Mouse (Mus musculus) urinary bladder, postnatal 10 days (tissue): ENCODE measurements around the gene Sytl2.

Source experiments
- DNase-seq: peaks from one replicate; pipeline ENCODE4 v3.0.0; 2022; ENCODE audit warnings: low spot score

Gene Sytl2

GRCm38 (mm10) chr7:90312151-90312883 is 10.3 kb downstream of the Sytl2 start:
- no peak for DNase-seq

DNA sequence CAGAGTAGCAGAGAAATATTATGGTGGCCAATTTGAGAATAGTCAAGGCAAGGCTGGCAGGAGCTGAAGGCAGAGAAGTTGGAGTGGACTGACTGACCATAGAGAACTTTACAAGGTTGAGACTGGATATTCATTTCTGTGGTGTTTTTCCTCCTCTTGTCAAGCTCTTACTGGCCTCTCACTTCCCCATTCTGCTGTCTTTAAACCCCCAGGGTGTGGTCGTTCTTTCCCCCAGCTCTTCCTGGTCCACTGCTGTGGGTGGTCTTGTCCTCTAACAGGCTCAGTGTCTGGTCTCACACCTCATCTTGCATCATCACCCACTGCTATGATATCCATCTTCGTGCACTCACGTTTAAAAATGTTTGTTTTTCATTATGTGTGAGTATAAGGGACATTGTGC is 11.4 kb downstream of the Sytl2 start:
- no peak for DNase-seq

DNA sequence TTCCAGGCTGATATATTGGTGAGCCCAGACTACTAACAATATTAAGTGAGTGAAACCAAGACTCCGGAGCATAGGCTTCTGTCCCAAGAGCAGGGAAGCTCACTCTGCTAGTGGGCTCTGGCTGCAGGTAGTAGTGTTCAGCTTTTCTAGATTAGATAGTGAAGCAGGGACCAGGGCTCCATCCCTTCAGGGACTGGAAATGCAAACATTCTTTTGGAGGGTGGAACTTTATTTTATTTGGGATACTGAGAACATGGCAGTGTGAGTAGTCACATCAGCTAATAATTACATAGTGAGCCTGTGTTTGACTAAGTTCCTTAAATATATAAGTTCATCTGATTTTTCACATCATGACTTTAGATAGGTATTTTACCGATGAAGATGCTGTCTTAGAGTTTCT is 14.8 kb downstream of the Sytl2 start:
- no peak for DNase-seq

DNA sequence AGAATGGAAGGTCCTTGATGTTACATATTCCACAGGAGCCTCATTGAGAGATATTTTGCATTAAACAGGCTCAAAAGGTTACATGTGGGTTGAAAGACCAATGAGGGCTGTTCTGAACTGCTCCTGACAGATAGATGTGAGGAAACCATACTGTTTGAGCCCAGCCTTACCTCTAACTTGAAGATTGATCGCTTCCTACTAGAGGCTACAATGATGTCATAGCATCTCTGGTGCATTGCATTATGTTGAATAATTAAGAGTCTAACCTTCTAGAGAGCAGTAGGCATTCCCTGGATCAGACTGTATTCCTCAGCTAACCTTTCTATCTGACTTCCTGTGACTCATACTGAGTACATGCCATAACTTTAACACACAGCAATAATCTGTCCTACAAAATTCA is 17.4 kb downstream of the Sytl2 start:
- DNase-seq: no peak

- DNase-seq: no peak
Observed at GRCm38 (mm10) chr7:90320124-90320523, 18.1 kb downstream of the Sytl2 start.

DNA sequence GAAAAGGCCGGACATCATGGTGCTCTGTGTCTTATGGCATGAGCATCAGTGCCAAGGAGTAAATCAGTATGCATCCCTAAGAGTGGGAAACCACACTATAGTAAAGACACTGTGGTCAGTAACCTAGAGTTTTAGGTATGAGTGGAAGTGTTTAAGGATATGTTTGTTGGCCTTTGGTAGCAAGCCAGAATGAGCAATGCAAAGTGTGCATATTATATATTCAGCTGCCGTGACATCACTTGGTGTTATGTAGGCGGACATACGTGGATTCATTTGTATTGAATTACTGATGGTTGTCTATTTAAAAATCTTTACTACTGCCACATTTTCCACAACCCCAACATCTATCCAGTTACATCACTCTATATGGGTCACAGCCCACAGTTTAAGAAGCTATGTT is 23.1 kb downstream of the Sytl2 start:
- DNase-seq: no peak

DNA sequence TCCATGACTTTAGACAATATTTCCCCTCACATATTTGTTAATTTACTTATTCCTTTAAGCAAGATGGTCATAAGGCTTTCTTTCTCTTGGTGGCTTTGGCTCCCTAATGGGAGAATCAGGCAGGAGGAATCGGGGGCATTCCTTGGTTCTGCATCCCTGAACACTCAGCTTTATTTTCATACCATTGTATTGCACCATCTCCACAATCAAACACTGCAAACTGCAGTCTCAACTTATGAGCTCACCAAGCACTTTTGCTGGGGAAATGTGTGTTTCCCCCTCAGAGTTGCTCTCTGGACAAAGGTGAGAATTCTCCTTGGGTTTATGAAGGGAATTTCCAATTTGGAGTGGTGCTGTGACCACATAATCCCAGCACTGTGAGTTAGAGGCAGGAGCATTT is 28.1 kb downstream of the Sytl2 start:
- DNase-seq: no peak

DNA sequence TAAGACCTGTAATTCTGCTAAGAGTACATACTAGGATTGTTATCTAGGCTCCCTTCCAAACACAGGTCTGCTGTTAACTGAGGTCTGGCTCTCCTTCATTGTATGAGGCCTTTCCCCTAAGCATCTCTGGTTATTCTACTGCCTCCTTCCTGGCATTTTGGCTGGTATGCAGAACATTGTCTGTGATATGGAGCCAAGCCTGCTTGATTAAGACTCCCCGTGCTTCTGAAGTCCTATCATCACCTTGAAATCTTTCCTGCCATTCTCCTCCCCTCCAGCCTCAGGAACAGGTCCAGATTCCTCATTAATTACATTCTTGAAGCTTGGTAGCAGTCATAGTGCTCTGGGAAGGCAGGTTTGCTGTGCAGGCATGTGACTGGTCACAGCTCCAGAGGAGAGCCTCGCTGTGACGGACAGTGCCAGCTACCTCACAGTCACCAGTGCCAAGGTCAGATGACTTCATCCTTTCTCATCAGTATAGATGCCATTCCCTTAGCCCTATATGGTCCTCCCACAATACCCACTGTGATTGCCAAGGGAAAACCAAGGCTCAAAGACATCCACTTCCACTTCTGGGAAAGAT is 30.5 kb downstream of the Sytl2 start:
- DNase-seq: no peak

DNA sequence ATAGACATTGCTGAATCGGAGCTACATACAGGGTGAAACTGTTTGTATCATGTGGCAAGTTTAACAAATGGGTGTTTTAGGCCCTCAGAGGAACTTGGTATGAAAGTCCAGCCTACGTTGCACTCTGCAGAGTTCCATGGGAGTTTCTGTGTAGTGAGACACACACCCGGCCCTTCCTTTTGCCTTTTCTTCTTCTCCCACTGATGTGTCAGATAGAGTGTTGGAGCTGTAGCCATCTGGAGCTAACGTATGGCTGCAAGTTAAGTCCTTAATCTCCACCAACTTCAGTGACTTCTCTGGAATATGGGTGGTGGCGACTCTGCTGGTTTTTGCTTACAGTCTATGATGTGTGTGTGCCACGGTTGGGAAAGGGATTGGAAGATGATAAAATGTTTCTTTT is 32.3 kb downstream of the Sytl2 start:
- no peak for DNase-seq

GRCm38 (mm10) chr7:90334831-90335230 is 32.8 kb downstream of the Sytl2 start:
- DNase-seq: no peak

DNA sequence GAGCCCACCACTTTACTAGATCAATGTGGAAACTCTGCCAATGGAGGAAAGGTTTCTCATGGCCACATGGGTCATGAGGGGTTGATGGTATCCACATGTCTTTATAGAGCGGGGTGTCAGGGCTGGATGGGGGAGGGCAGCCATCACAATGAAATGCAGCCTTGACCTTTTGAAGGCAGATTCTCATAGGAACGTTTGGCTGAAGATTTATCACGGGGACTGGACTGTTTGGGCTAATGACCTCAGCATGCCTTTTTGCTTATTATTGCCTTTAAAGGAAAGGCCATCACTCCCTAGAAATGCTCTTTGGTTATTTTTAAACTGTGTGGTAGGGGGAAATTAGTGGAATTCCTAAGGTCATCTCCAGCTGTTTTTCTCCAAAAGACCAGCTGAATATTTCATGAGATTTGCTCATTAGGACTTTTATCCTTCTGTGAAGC is 33.7 kb downstream of the Sytl2 start:
- no peak for DNase-seq

DNA sequence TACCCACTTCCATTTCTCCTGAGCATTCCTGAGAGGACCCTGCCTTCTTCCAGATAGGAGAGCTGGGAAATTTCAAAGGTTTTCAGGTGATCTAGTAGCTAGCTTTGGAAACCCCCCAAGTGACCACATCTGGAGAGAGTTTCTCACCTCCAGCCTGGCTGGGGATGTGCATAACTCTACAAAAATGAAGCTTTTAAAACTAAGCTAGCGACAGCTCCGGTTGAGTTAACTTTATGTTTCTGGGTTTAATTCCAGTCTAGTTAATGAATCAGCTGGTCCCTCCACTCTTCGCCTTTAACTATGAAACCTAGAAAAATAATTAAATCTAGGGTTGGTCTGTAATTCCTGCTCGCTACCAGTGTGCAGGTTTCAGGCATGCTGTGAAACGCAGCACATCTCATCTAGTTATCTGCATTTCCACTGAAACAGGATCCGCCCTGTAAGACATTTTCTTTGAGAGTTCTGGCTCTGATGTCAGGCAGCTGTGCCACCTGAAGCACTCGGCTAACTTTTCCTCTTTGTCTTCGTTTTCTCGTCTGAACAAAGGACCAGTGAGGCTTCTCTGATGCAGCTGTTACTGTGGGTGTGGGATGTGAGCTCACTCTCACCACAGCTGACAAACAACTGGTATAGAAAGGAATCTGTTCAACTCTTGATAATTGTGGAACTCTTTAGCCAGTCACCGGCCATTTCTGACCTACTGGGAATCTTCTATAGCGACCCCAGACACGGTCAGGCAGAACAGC is 39.3 kb downstream of the Sytl2 start:
- no peak for DNase-seq

- DNase-seq: no peak
Observed at GRCm38 (mm10) chr7:90344903-90345302, 42.9 kb downstream of the Sytl2 start.

GRCm38 (mm10) chr7:90347779-90348437 is 45.9 kb downstream of the Sytl2 start:
- no peak for DNase-seq

- DNase-seq: no peak
Observed at GRCm38 (mm10) chr7:90349014-90349413, 47.0 kb downstream of the Sytl2 start.

DNA sequence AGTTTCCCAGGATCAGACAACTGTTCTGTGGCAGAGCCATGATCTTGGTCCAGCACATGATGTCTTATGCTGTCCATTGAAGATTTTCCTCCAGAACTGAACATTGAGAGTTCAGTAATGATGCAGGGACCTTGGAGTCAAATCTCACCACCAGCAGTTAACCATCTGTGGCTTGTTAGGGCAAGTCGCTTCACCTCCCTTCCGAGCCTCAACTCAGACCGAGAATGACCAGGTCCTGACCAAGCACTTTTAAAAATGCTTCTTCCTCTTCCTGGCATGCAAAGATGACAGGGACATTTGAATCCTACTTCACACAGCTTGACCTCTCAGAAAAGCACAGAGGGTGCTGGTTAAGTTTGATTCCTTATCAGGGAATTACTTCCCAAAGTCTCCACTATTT is 50.1 kb downstream of the Sytl2 start:
- no peak for DNase-seq

DNA sequence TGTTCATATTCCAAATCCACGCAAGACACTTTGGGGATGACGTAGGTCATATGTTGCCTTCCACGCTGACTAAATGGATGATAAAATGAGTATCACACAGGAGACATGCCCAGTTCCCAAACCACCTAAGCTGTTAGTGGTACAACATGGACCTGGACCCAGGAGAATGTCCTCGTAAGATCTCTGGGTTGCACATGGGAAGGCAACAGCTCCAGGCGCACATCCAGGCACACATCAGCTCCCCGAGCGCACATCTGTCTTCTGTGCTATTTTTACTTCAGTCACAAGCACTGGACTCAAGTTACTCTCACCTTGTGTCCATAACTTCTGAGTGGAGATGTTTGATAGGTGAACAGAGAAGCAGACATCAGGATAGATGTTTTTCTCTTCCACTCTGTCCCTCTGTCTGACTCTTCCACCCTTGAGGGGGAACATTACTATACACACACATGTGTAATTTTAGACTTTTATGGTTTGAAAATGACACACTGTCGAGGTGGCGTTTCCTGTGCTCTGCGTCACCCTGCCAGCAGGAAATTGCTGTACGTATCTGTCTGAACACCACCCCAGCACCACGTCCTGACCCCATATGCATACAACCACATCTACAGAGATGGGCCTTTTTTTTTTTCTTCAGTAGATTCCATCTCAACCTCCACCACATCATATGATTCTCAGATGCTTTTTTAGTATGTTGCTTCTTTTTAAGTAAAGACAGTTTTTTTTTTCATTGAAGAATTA is 51.6 kb downstream of the Sytl2 start:
- DNase-seq: no peak

GRCm38 (mm10) chr7:90354229-90354604 is 52.2 kb downstream of the Sytl2 start:
- DNase-seq: no peak

DNA sequence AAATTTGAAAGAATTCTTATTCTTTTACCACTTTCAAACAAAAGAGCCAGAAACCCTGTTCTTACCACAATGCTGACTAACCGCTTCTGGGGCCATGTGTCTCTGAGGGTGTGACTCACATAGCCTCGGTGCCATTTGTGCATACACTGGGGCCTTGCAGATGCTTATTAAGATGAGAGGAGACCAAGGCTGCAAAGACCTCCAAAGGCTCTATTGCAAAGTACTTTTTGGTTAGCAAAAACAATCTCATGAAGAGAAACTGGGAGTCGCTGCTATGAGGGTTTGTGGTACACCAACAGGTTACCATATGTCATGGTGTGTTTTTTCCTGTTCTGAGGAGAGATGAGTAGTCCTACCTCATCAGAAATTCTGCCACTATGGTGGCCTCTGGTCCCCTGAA is 53.4 kb downstream of the Sytl2 start:
- no peak for DNase-seq

- DNase-seq: no peak
Observed at GRCm38 (mm10) chr7:90355995-90356394, 53.9 kb downstream of the Sytl2 start.

GRCm38 (mm10) chr7:90362788-90363187 is 60.7 kb downstream of the Sytl2 start:
- DNase-seq: no peak
